Mouse (Mus musculus) T-helper 2 cell (primary cell): ENCODE results near the gene Galnt17.

Experiments used
- in situ Hi-C: fragments of 300-600 bp; cut with MboI, MseI; formaldehyde crosslinking; loops from one replicate; pipeline ENCODE4 v1.15.1; 2025; ENCODE audit warnings: high pct_unique_total_duplicates

The Galnt17 gene

DNA sequence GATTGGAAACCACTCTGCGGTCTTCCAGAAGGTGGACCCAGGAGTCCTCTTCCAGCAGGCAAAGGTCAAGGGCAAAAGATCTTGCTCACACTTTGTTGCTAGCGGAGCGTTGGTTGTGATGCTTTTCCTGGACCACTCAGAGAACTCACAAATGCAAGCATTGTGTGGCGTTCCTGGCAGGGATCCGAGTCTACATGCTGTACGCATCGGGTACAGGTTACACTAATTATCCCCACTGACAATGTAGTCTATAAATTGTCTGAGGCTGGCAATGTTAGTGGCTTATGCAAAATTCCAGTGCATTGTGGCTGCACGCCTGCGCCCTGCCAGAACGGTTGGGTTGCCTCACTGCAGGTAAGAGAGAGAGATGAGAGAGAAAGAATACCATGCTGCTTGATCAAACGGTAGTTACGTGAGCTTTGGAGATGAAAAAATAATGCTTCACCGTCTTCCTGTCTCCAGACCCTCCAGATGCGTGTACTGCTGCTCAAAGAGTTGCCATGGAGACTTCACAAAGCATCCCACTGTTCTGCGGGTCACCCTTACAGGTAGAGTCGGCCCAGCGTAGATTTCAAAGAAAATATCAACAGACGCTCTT is 285.8 kb downstream of the Galnt17 start:
- in situ Hi-C loops, result no loop called here

- in situ Hi-C loops, result no loop called here
Observed at GRCm38 (mm10) chr5:131020936-131021335, 287.4 kb downstream of the Galnt17 start.

DNA sequence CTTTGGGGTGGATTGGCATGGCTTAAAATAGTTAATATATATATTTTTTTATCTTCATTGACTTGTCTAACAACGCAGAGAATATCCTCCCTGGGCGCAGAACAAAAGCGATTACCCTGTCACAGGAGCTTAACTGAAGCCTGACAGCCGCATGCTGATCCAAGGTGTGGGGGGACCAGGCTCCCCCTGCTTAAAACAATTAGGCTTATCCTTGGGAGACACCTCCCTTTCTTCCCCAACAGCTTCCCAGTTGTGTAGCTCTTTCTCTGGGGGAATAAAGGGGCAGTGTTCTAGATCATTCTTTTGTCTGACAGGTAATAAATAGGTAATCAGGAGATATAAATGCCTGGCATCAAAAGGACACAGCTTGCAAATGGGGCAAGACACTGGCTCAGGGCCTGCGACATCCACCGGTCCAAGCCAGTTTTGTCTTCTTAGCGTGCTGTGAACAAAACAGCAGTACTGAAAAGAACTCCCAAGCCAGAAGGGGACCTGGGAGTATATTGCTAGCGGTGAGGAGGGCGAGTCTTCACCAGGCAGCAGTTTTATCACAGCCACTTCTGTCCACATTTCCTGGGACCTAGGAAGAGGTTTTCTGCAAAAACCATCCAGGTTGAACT is 288.8 kb downstream of the Galnt17 start:
- in situ Hi-C loops, result no loop called here

GRCm38 (mm10) chr5:131016066-131016465 is 292.2 kb downstream of the Galnt17 start:
- in situ Hi-C loops, result no loop called here

- in situ Hi-C loops, result no loop called here
Observed at GRCm38 (mm10) chr5:131015341-131015740, 293.0 kb downstream of the Galnt17 start.

GRCm38 (mm10) chr5:131013816-131014215 is 294.5 kb downstream of the Galnt17 start:
- in situ Hi-C loops, result no loop called here

GRCm38 (mm10) chr5:131013101-131013500 is 295.2 kb downstream of the Galnt17 start:
- in situ Hi-C loops, result no loop called here

GRCm38 (mm10) chr5:131009510-131009909 is 298.8 kb downstream of the Galnt17 start:
- in situ Hi-C loops, result no loop called here

DNA sequence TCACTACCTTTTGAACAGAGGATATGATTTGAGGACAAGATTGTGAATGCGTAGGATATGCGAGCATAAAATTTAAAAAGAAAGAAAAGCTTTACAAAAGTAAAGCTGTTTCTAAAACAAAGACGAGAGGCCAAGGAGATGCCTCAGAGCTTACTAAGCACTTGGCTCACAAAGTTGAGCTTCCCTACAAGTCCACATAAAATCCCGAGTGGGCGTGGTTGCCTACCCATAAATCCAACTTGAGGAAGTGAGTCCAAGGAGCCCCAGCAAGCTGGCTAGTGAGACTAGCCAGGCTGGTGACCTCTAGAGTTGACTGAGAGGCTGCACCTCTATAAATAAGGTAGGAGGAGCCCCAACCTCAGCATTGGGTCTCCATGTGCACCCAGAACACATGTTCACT is 299.8 kb downstream of the Galnt17 start:
- in situ Hi-C loops, result no loop called here

DNA sequence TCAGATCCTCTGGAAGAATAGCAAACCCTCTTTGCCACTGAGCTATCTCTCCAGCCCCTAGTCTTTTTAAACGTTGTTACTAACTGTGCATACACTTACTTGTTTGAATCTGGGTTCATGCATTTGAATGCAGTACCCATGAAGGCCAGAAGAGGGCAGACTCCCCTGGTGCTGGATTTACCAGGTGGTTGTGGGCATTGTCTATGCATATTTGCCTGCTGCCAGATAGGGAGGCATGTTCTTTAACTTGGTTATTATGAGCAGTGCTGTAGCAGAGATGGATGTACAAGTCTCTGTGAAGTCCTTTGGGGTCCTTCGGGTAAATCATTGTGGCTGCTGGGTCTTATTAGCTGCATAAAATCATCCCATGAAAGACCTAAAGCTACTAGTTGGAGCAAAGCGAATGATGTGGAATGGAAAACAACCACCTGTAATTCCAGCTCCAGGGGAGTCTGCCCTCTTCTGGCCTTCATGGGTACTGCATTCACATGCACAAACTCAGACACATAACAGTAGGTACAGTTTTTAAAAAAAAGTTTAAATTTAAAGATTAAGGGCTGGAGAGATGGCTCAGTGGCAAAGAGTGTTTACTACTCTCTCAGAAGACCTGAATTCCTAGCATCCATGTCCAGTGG is 300.3 kb downstream of the Galnt17 start:
- in situ Hi-C loops, result no loop called here

DNA sequence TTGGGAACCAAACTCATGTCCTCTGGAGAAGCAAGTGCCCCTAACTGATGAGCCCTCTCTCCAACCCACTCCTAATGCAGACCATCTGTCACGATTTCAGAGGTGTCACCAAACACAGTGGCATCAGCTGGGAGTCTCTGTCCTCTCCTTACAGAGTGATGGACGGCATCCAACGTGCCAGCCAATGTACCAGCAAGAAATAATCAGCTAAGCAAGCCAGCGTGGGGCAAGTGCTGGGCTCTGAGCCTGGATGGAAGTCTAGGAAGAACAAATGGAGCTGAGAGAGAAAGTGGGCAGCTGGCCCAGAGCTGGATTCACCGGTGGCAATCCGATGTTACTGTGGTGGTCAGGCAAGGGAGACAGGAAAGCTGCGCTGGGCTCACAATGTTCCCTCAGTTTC is 301.1 kb downstream of the Galnt17 start:
- in situ Hi-C loops, result no loop called here

DNA sequence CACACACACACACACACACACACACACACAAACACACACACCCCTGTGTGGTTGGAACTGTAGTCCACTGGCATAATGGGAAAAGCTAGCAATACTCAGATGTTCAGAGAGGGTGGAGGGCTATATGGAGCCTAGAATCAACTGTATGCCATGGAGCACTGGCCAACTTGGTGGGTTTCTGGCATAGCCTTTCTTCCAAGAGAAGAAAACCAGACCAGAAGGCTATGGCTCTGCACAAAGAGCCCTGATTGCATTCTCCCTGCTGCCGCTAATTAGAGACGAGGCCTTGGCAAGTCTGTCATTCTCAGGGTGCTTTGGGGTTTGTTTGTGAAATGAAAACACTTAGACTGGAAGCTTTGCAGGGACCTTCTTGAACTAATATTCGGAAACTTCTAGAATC is 301.8 kb downstream of the Galnt17 start:
- in situ Hi-C loops, result no loop called here

GRCm38 (mm10) chr5:131000572-131000971 is 307.7 kb downstream of the Galnt17 start:
- in situ Hi-C loops, result no loop called here

DNA sequence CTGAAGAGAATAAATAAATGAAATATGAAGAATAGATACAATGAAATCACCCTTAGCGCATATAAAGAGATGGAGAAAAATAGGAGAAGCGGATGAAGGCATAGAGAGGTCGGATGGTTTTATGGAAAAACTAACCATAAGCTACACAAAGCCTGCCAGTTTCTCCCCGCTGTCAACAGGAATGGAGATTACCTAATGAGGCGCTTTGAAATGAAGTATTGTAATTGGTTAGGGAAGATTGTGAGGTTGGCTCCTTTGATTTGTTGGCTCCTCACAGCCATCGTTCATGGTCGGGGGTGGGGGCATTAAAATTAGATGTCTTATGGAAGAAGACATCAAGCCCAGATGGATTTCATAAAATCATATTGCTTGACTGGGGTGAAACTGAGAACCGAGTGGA is 329.0 kb downstream of the Galnt17 start:
- in situ Hi-C loops, result no loop called here

GRCm38 (mm10) chr5:130978871-130979270 is 329.4 kb downstream of the Galnt17 start:
- in situ Hi-C loops, result no loop called here

DNA sequence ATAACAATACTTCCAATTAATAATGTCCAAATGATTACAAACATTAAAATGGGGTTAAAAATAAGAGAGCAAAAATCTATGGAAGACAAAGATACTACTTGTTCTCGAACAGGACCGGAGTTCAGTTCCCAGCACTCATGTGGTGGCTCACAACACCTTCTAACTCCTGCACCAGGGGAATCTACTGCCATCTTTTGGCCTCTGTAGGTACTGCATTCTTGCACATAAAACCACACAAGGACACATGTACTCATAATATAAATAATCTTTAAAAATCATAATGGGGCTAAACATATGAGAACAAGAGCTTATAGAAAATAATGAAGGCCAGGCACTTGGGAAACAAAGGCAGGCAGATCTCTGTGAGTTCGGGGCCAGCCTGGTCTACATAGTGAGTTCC is 330.3 kb downstream of the Galnt17 start:
- in situ Hi-C loops, result no loop called here

GRCm38 (mm10) chr5:130952361-130952760 is 355.9 kb downstream of the Galnt17 start:
- in situ Hi-C loops, result no loop called here

- in situ Hi-C loops, result no loop called here
Observed at GRCm38 (mm10) chr5:130950894-130951400, 357.4 kb downstream of the Galnt17 start.

- in situ Hi-C loops, result no loop called here
Observed at GRCm38 (mm10) chr5:130950421-130950820, 357.9 kb downstream of the Galnt17 start.

GRCm38 (mm10) chr5:130949710-130950109 is 358.6 kb downstream of the Galnt17 start:
- in situ Hi-C loops, result no loop called here

GRCm38 (mm10) chr5:130938911-130939608 is 369.2 kb downstream of the Galnt17 start:
- in situ Hi-C loops, result no loop called here

DNA sequence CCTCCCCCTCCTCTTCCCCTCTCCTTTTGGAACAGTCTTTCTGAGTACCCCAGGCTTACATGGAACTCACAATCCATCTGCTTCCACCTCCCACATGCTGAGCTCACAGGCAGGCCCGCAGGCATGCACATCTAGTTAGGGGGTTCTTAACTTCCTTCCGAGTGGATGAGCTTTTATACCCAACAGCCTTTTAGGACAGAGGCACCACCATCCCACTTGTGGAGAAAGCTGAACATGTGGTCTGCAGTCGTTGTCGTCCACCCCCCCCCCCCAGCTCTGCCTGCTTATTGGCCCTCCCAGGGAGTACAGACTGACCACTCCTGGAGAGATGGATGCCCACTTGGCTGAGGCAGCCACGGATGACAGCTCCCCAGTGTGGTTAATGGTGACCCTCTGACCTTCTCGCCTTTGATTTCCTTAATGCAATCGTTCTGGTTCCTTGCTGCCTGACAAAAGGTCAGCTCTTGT is 370.0 kb downstream of the Galnt17 start:
- in situ Hi-C loops, result no loop called here
